Mouse (Mus musculus): ENCODE data around the gene Asic1.

Asic1 gene

GRCm38 (mm10) chr15:99663964-99664599 is 6.1 kb upstream of the Asic1 start:
- no peak for DNase-seq (ENCODE audit: low spot score in 2 of 2)

GRCm38 (mm10) chr15:99664600-99665451 is 5.3 kb upstream of the Asic1 start:
- peak; percentile 26 to 35 for DNase-seq (ENCODE audit: low spot score in 2 of 2)

GRCm38 (mm10) chr15:99667544-99667943 is 2.6 kb upstream of the Asic1 start:
- no peak for DNase-seq (ENCODE audit: low spot score in 2 of 2)

GRCm38 (mm10) chr15:99668881-99669280 is 1.3 kb upstream of the Asic1 start:
- peak; percentile 54 for DNase-seq (ENCODE audit: low spot score in 2 of 2)

GRCm38 (mm10) chr15:99669392-99669791 is 776 bp upstream of the Asic1 start:
- no peak for DNase-seq (ENCODE audit: low spot score in 2 of 2)

- DNase-seq (ENCODE audit: low spot score in 2 of 2), result no peak
These were observed 949 bp downstream of the Asic1 start for GRCm38 (mm10) chr15:99670964-99671670.

- DNase-seq (ENCODE audit: low spot score in 2 of 2), result no peak
These were observed 1.6 kb downstream of the Asic1 start for GRCm38 (mm10) chr15:99671783-99672182.

GRCm38 (mm10) chr15:99674866-99675265 is 4.7 kb downstream of the Asic1 start:
- DNase-seq (ENCODE audit: low spot score in 2 of 2), result no peak

- DNase-seq (ENCODE audit: low spot score in 2 of 2), result no peak
These were observed 6.9 kb downstream of the Asic1 start for GRCm38 (mm10) chr15:99677089-99677488.

GRCm38 (mm10) chr15:99678063-99678800 is 8.1 kb downstream of the Asic1 start:
- no peak for DNase-seq (ENCODE audit: low spot score in 2 of 2)

GRCm38 (mm10) chr15:99679008-99679407 is 8.8 kb downstream of the Asic1 start:
- no peak for DNase-seq (ENCODE audit: low spot score in 2 of 2)

- DNase-seq (ENCODE audit: low spot score in 2 of 2), result no peak
These were observed 12.7 kb downstream of the Asic1 start for GRCm38 (mm10) chr15:99682880-99683279.

GRCm38 (mm10) chr15:99684156-99684555 is 14.0 kb downstream of the Asic1 start:
- no peak for DNase-seq (ENCODE audit: low spot score in 2 of 2)

- peak in 1 of 2 experiments; percentile 22 for DNase-seq (ENCODE audit: low spot score in 2 of 2)
These were observed 18.5 kb downstream of the Asic1 start for GRCm38 (mm10) chr15:99688712-99689111.

- DNase-seq (ENCODE audit: low spot score in 2 of 2), result no peak
These were observed 20.8 kb downstream of the Asic1 start for GRCm38 (mm10) chr15:99690924-99691323.

- DNase-seq (ENCODE audit: low spot score in 2 of 2), result no peak
These were observed 21.8 kb downstream of the Asic1 start for GRCm38 (mm10) chr15:99691976-99692375.

- DNase-seq (ENCODE audit: low spot score in 2 of 2), result no peak
These were observed 27.1 kb downstream of the Asic1 start for GRCm38 (mm10) chr15:99697309-99697708.

GRCm38 (mm10) chr15:99698533-99699085 is 28.4 kb downstream of the Asic1 start:
- DNase-seq (ENCODE audit: low spot score in 2 of 2), result no peak

- no peak for DNase-seq (ENCODE audit: low spot score in 2 of 2)
These were observed 29.5 kb downstream of the Asic1 start for GRCm38 (mm10) chr15:99699715-99700114.

- DNase-seq (ENCODE audit: low spot score in 2 of 2), result no peak
These were observed 30.3 kb downstream of the Asic1 start for GRCm38 (mm10) chr15:99700219-99701106.
